Mouse (Mus musculus) ovary, adult 2 months (tissue): ENCODE data around the gene Bmyc. TPM values are rescaled to one million over a fixed set of nuclear protein-coding genes. Genes with fewer than 3 reads are reported as not detected.

Source experiments
- polyA plus RNA-seq: library from polyadenylated mRNA; depleted of rRNA; stranded (reverse); fragments of >200 nt; gene quantifications from 2 replicates; pipeline ENCODE4 v1.2.3, GENCODE M21; 2012; rRNA removed

Gene Bmyc
- polyA plus RNA-seq, result 98.8 and 103 TPM in 2 replicates

GRCm38 (mm10) chr2:25706643-25707481, at the start of gene Bmyc:
Gene Bmyc (plus strand): TSS chr2:25706739.

GRCm38 (mm10) chr2:25657652-25658051, 48.9 kb upstream of the Bmyc start, which contains the start of gene Lcn5:
Gene Lcn5 (plus strand): TSS chr2:25657952.

GRCm38 (mm10) chr2:25676486-25676885, 30.1 kb upstream of the Bmyc start, which contains the start of gene Lcn6:
Gene Lcn6 (plus strand): TSS chr2:25676786.

GRCm38 (mm10) chr2:25682426-25682825, 24.1 kb upstream of the Bmyc start, which contains the start of gene Lcn10:
Gene Lcn10 (plus strand): TSS chr2:25682726.

GRCm38 (mm10) chr2:25699743-25700142, 6.8 kb upstream of the Bmyc start, which contains the start of gene Obp2a:
Gene Obp2a (plus strand): TSS chr2:25700043.

GRCm38 (mm10) chr2:25736709-25737108, 30.2 kb downstream of the Bmyc start, which contains the start of gene Obp2b:
Gene Obp2b (plus strand): TSS chr2:25737009.

Other genes with a start within 250 kb of the Bmyc start
- gene Clic3, start 249.9 kb upstream of the Bmyc start, polyA plus RNA-seq, result 36.3 and 57.3 TPM in 2 replicates
- gene Paxx, start 245.6 kb upstream of the Bmyc start, polyA plus RNA-seq, result 87.0 and 99.6 TPM in 2 replicates
- gene Ptgds, start 236.7 kb upstream of the Bmyc start, polyA plus RNA-seq, result 17.0 and 20.7 TPM in 2 replicates
- not detected in 2 replicates for gene Lcn12, start 212.8 kb upstream of the Bmyc start, polyA plus RNA-seq
- gene Fbxw5, start 206.0 kb upstream of the Bmyc start, polyA plus RNA-seq, result 24.5 and 26.0 TPM in 2 replicates
- 5.0 TPM in 2 replicates for gene C8g, start 205.0 kb upstream of the Bmyc start, polyA plus RNA-seq
- gene Traf2, start 159.8 kb upstream of the Bmyc start, polyA plus RNA-seq, result 19.3 and 21.8 TPM in 2 replicates
- gene Edf1, start 148.9 kb upstream of the Bmyc start, polyA plus RNA-seq, result 124 and 162 TPM in 2 replicates
- gene Mamdc4, start 131.9 kb upstream of the Bmyc start, polyA plus RNA-seq, result 20.7 and 30.4 TPM in 2 replicates
- 73.9 and 105 TPM in 2 replicates for gene Phpt1, start 131.5 kb upstream of the Bmyc start, polyA plus RNA-seq
- 8.4 and 10.4 TPM in 2 replicates for gene Ajm1, start 125.0 kb upstream of the Bmyc start, polyA plus RNA-seq
- 123 and 169 TPM in 2 replicates for gene Rabl6, start 98.2 kb upstream of the Bmyc start, polyA plus RNA-seq
- not detected in 2 replicates for gene Ccdc183, start 89.1 kb upstream of the Bmyc start, polyA plus RNA-seq
- gene Tmem141, start 84.7 kb upstream of the Bmyc start, polyA plus RNA-seq, result 22.5 and 36.2 TPM in 2 replicates
- gene Fcna, start 78.7 kb upstream of the Bmyc start, polyA plus RNA-seq, result 1.2 and 1.8 TPM in 2 replicates
- not detected in 2 replicates for gene Lcn8, start 53.6 kb upstream of the Bmyc start, polyA plus RNA-seq
- gene Lcn5, start 48.8 kb upstream of the Bmyc start, polyA plus RNA-seq, result not detected in 2 replicates
- gene Lcn6, start 30.0 kb upstream of the Bmyc start, polyA plus RNA-seq, result not detected in 2 replicates
- not detected in 2 replicates for gene Lcn10, start 24.0 kb upstream of the Bmyc start, polyA plus RNA-seq
- gene Obp2a, start 6.7 kb upstream of the Bmyc start, polyA plus RNA-seq, result not detected in 2 replicates
- gene Obp2b, start 30.3 kb downstream of the Bmyc start, polyA plus RNA-seq, result not detected in 2 replicates
- gene Lcn3, start 58.8 kb downstream of the Bmyc start, polyA plus RNA-seq, result not detected in 2 replicates
- not detected in 2 replicates for gene Lcn11, start 70.3 kb downstream of the Bmyc start, polyA plus RNA-seq
- not detected in 2 replicates for gene Gm13539, start 75.5 kb downstream of the Bmyc start, polyA plus RNA-seq
- gene Glt6d1, start 109.1 kb downstream of the Bmyc start, polyA plus RNA-seq, result not detected in 2 replicates
- not detected in 2 replicates for gene Lcn9, start 116.4 kb downstream of the Bmyc start, polyA plus RNA-seq
- 4.8 and 5.7 TPM in 2 replicates for gene Sohlh1, start 140.5 kb downstream of the Bmyc start, polyA plus RNA-seq
- 57.9 and 61.4 TPM in 2 replicates for gene Kcnt1, start 157.0 kb downstream of the Bmyc start, polyA plus RNA-seq